Mouse (Mus musculus) erythroblast, embryonic 14.5 days (primary cell): ENCODE measurements around the gene Fer1l5.

Source experiments
- GATA1 ChIP-seq: IDR thresholded peaks from 2 replicates; pipeline ENCODE4 v1.6.1; 2012; ENCODE audit warnings: low read length, inconsistent platforms, mixed read lengths
- TAL1 ChIP-seq: IDR thresholded peaks from 3 replicates; pipeline ENCODE4 v1.6.1; 2012; ENCODE audit warnings: low read length, inconsistent platforms, mixed read lengths

DNA sequence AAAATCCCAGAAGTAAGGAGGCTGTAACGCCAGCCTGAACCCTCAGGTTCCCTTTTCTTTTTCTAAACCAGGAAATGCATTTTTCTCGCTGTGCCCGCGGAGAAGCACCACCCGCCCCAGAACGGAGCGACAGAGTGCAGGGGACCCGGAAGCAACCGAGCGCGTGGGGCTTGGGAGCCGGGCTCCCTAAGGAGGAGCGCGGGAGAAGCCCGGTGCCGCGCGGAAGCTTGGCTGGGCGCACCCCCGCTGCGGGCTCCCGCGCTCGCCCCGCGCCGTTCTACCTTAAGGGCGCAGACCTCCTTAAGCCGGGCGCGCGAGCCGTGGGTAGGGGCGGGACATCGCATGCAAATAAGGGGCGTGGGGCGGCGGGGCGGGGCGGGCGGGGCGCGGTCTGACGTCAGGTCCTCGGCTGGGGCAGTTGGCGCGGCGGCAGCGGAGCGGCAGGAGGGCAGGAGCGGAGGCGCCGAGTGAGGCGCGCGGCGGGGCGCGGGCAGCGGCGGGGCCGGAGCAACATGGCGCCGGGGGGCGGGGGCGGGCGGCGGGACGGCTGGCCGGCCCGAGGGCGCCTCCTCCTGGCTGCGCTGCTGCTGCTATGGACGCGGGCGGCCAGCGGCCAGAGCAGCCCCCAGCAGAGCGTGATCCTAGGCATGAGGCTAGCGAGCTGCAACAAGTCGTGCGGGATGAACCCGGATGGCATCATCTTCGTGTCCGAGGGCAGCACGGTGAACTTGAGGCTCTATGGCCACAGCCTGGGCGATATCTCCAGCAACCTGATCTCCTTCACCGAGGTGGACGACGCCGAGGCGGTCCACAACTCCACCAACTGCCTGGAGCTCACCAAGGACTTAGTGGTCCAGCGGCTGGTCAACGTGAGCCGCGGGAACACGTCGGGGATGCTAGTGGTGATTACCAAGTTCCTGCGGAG, 99.4 kb downstream of the Fer1l5 start, which contains the start of gene Cnnm4:
- TF ChIP-seq GATA1 (no peak), TAL1 (no peak)
